Mouse (Mus musculus) urinary bladder, adult 18-20 months (tissue): ENCODE results near the gene Gm826.

ENCODE experiments used
- DNase-seq, 2 experiments: peaks; one replicate each; pipeline ENCODE4 v3.0.0; 2022; ENCODE audit warnings: low spot score in 2 of 2, mixed read lengths in 2 of 2

Gm826 gene

GRCm38 (mm10) chr2:160353581-160353980 is 19.6 kb upstream of the Gm826 start:
- peak in 1 of 2 experiments; percentile 57 for DNase-seq

- no peak for DNase-seq
Measured at GRCm38 (mm10) chr2:160351038-160351574, 17.1 kb upstream of the Gm826 start.

- DNase-seq, result no peak
Measured at GRCm38 (mm10) chr2:160349578-160349977, 15.6 kb upstream of the Gm826 start.

GRCm38 (mm10) chr2:160348796-160349195 is 14.8 kb upstream of the Gm826 start:
- DNase-seq, result no peak

GRCm38 (mm10) chr2:160348072-160348604 is 14.2 kb upstream of the Gm826 start:
- no peak for DNase-seq

GRCm38 (mm10) chr2:160345644-160346043 is 11.7 kb upstream of the Gm826 start:
- peak; percentile 48 to 52 for DNase-seq

GRCm38 (mm10) chr2:160340121-160340520 is 6.2 kb upstream of the Gm826 start:
- DNase-seq, result no peak

- DNase-seq, result no peak
Measured at GRCm38 (mm10) chr2:160339595-160339994, 5.6 kb upstream of the Gm826 start.

- no peak for DNase-seq
Measured at GRCm38 (mm10) chr2:160336053-160336452, 2.1 kb upstream of the Gm826 start.

- no peak for DNase-seq
Measured at GRCm38 (mm10) chr2:160335043-160335442, 1.1 kb upstream of the Gm826 start.

GRCm38 (mm10) chr2:160332516-160333325 is 1.2 kb downstream of the Gm826 start:
- peak in 1 of 2 experiments; percentile 57 for DNase-seq

GRCm38 (mm10) chr2:160328886-160329285 is 5.1 kb downstream of the Gm826 start:
- no peak for DNase-seq

- no peak for DNase-seq
Measured at GRCm38 (mm10) chr2:160327716-160328115, 6.2 kb downstream of the Gm826 start.

GRCm38 (mm10) chr2:160327167-160327566 is 6.8 kb downstream of the Gm826 start:
- no peak for DNase-seq

GRCm38 (mm10) chr2:160325105-160325644 is 8.8 kb downstream of the Gm826 start:
- DNase-seq, result no peak

- DNase-seq, result peak in 1 of 2 experiments; percentile 58
Measured at GRCm38 (mm10) chr2:160321829-160322228, 12.1 kb downstream of the Gm826 start.

GRCm38 (mm10) chr2:160318255-160318654 is 15.7 kb downstream of the Gm826 start:
- DNase-seq, result no peak

- no peak for DNase-seq
Measured at GRCm38 (mm10) chr2:160313595-160314007, 20.4 kb downstream of the Gm826 start.

GRCm38 (mm10) chr2:160305070-160305469 is 28.9 kb downstream of the Gm826 start:
- no peak for DNase-seq

GRCm38 (mm10) chr2:160303992-160304391 is 30.0 kb downstream of the Gm826 start:
- DNase-seq, result no peak

GRCm38 (mm10) chr2:160302013-160302412 is 31.9 kb downstream of the Gm826 start:
- DNase-seq, result no peak

GRCm38 (mm10) chr2:160298586-160298985 is 35.4 kb downstream of the Gm826 start:
- DNase-seq, result no peak
